Mouse (Mus musculus): Measurements from ENCODE around the gene Klrg2.

DNA sequence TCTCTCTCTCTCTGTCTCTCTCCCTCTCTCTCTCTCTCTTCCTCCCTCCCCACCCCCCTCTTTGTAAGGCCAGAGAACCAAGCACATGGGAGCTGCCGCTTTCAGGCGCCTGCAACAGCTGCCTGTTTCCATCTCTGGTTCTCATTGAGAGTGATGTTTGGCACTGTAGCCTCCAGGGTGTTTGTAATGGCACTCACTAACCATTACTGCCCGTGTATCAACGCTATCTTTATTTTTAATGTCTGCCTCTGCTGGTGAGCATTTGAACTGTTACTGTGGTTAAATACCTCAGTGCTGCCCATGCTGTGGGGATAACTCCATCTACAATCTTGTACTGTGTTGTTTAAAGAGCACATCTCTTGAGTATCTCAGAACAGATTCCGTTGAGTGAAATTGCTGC, 4.6 kb upstream of the Klrg2 start:
- TF ChIP-seq CTCF (IDR thresholded peaks at IDR 0.05; ENCODE audit: low read depth): 0 out of 2 replicates have a peak, but pooled peaks have one; percentile 19
- TF ChIP-seq EP300 (IDR thresholded peaks at IDR 0.05; ENCODE audit: low read depth): no peak
